Mouse (Mus musculus): Measurements from ENCODE around the gene Tnr.

The Tnr gene

GRCm38 (mm10) chr1:159878681-159879080 is 355.1 kb downstream of the Tnr start:
- TF ChIP-seq GATA4 (IDR thresholded peaks at IDR 0.05; ENCODE audit: insufficient replicate concordance, low read length): no peak

GRCm38 (mm10) chr1:159879866-159880265 is 356.3 kb downstream of the Tnr start:
- TF ChIP-seq GATA4 (IDR thresholded peaks at IDR 0.05; ENCODE audit: insufficient replicate concordance, low read length): no peak

GRCm38 (mm10) chr1:159885476-159885875 is 361.9 kb downstream of the Tnr start:
- no peak for TF ChIP-seq GATA4 (IDR thresholded peaks at IDR 0.05; ENCODE audit: insufficient replicate concordance, low read length)

GRCm38 (mm10) chr1:159888611-159889010 is 365.0 kb downstream of the Tnr start:
- no peak for TF ChIP-seq GATA4 (IDR thresholded peaks at IDR 0.05; ENCODE audit: insufficient replicate concordance, low read length)

- TF ChIP-seq GATA4 (IDR thresholded peaks at IDR 0.05; ENCODE audit: insufficient replicate concordance, low read length): no peak
Measured at GRCm38 (mm10) chr1:159889012-159889765, 365.6 kb downstream of the Tnr start.

GRCm38 (mm10) chr1:159890524-159890923 is 367.0 kb downstream of the Tnr start:
- TF ChIP-seq GATA4 (IDR thresholded peaks at IDR 0.05; ENCODE audit: insufficient replicate concordance, low read length): no peak

- no peak for TF ChIP-seq GATA4 (IDR thresholded peaks at IDR 0.05; ENCODE audit: insufficient replicate concordance, low read length)
Measured at GRCm38 (mm10) chr1:159895094-159895493, 371.5 kb downstream of the Tnr start.

GRCm38 (mm10) chr1:159899991-159900390 is 376.4 kb downstream of the Tnr start:
- no peak for TF ChIP-seq GATA4 (IDR thresholded peaks at IDR 0.05; ENCODE audit: insufficient replicate concordance, low read length)

GRCm38 (mm10) chr1:159900639-159901038 is 377.1 kb downstream of the Tnr start:
- TF ChIP-seq GATA4 (IDR thresholded peaks at IDR 0.05; ENCODE audit: insufficient replicate concordance, low read length): no peak

GRCm38 (mm10) chr1:159901366-159902119 is 378.0 kb downstream of the Tnr start:
- no peak for TF ChIP-seq GATA4 (IDR thresholded peaks at IDR 0.05; ENCODE audit: insufficient replicate concordance, low read length)

- TF ChIP-seq GATA4 (IDR thresholded peaks at IDR 0.05; ENCODE audit: insufficient replicate concordance, low read length): no peak
Measured at GRCm38 (mm10) chr1:159902120-159902497, 378.5 kb downstream of the Tnr start.

GRCm38 (mm10) chr1:159911006-159911405 is 387.4 kb downstream of the Tnr start:
- no peak for TF ChIP-seq GATA4 (IDR thresholded peaks at IDR 0.05; ENCODE audit: insufficient replicate concordance, low read length)

GRCm38 (mm10) chr1:159914726-159915125 is 391.2 kb downstream of the Tnr start:
- no peak for TF ChIP-seq GATA4 (IDR thresholded peaks at IDR 0.05; ENCODE audit: insufficient replicate concordance, low read length)

- no peak for TF ChIP-seq GATA4 (IDR thresholded peaks at IDR 0.05; ENCODE audit: insufficient replicate concordance, low read length)
Measured at GRCm38 (mm10) chr1:159920571-159920970, 397.0 kb downstream of the Tnr start.

- no peak for TF ChIP-seq GATA4 (IDR thresholded peaks at IDR 0.05; ENCODE audit: insufficient replicate concordance, low read length)
Measured at GRCm38 (mm10) chr1:159923010-159923409, 399.4 kb downstream of the Tnr start.

- TF ChIP-seq GATA4 (IDR thresholded peaks at IDR 0.05; ENCODE audit: insufficient replicate concordance, low read length): no peak
Measured at GRCm38 (mm10) chr1:159924105-159924504, 400.5 kb downstream of the Tnr start.
